Mouse (Mus musculus) Patski (cell line): Measurements from ENCODE around the gene Gm49416. TPM values are rescaled to one million over a fixed set of nuclear protein-coding genes. Genes with fewer than 3 reads are reported as not detected.
A peak's percentile ranks its signal among the peaks of the same experiment; 100 is the strongest.

ENCODE experiments used
- ATAC-seq: fragments of 100-300 bp; one replicate; pipeline ENCODE4 v1.8.0; 2021
- CTCF ChIA-PET: fragments of 350-600 bp; sonication (Branson Sonifier 250); formaldehyde crosslinking; loops from one replicate; lab custom pipeline; 2022; ENCODE audit warnings: inconsistent platforms; lab: Charles Lee
- POLR2A ChIA-PET: fragments of 350-600 bp; sonication (Branson Sonifier 250); formaldehyde crosslinking; loops from one replicate; lab custom pipeline; 2022; ENCODE audit warnings: antibody characterized with exemption, inconsistent platforms; lab: Charles Lee
- DNase-seq: peaks from one replicate; pipeline ENCODE4 v3.0.0-alpha.2; 2011; ENCODE audit warnings: low read depth, low spot score
- H3K27me3 ChIP-seq: fragments of 371-371 bp; one replicate; pipeline ENCODE4 v1.5.1; 2021
- CTCF ChIP-seq: fragments of 100-300 bp; IDR thresholded peaks from one replicate; pipeline ENCODE4 v1.5.1; 2021
- in situ Hi-C: fragments of 300-500 bp; cut with MboI; formaldehyde crosslinking; loops from 3 replicates; pipeline ENCODE4 v1.11.1; 2018; ENCODE audit warnings: low pct_unique_long_range_greater_than_20kb, mixed read lengths
- polyA plus RNA-seq: library from polyadenylated mRNA; unstranded; gene quantifications from one replicate; pipeline ENCODE4 v1.2.3, GENCODE M21; 2021

Gm49416 gene
- polyA plus RNA-seq, 1 experiment from 2014 or later, result 5.9 TPM

GRCm38 (mm10) chr19:8930117-8930516 is 41.4 kb downstream of the Gm49416 start:
- in situ Hi-C loops, result no loop called here

GRCm38 (mm10) chr19:8930771-8931170 is 42.0 kb downstream of the Gm49416 start:
- H3K27me3 ChIP-seq, result no peaks in the 10 kb centered on the region
- POLR2A ChIA-PET, result interaction anchor here (0.6 to 3.2 kb wide), 4 partner anchors 9 to 175 kb away, joined by 3 to 16 read pairs (median 4); partner anchors contain the start of gene Mta2
- ATAC-seq, result no peak
- no peak for DNase-seq
- in situ Hi-C loops, result no loop called here
- no peak for TF ChIP-seq CTCF
- CTCF ChIA-PET, result interaction anchor here (0.9 to 1.0 kb wide), 2 partner anchors 9 to 43 kb away, joined by 3 read pairs; no protein-coding TSS in a partner anchor

More at GRCm38 (mm10) chr19:8930117-8930516, 41.4 kb downstream of the Gm49416 start:
- ChIA-PET CTCF (interaction anchor here (0.9 to 1.0 kb wide), 2 partner anchors 8 to 42 kb away, joined by 3 read pairs; no protein-coding TSS in a partner anchor), POLR2A (interaction anchor here (0.6 to 3.2 kb wide), 5 partner anchors 8 to 175 kb away, joined by 3 to 16 read pairs (median 3); partner anchors contain the start of genes Mta2 and Uqcc3)
- H3K27me3 ChIP-seq, result no peaks in the 10 kb centered on the region
- ATAC-seq (peak; percentile 9), DNase-seq (no peak)
- no peak for TF ChIP-seq CTCF

- ATAC-seq (no peak), DNase-seq (no peak)
- in situ Hi-C loops, result no loop called here
- ChIA-PET CTCF (no interaction called here), POLR2A (interaction anchor here (0.7 kb wide), 2 partner anchors 102 to 371 kb away, joined by 3 to 6 read pairs; no protein-coding TSS in a partner anchor)
- H3K27me3 ChIP-seq, result no peaks in the 10 kb centered on the region
- no peak for TF ChIP-seq CTCF
Measured at GRCm38 (mm10) chr19:8936736-8937135, 48.0 kb downstream of the Gm49416 start.

- H3K27me3 ChIP-seq, result no peaks in the 10 kb centered on the region
- DNase-seq (no peak), ATAC-seq (no peak)
- in situ Hi-C loops, result no loop called here
- TF ChIP-seq CTCF, result no peak
- ChIA-PET POLR2A (interaction anchor here (1.0 to 2.0 kb wide), 3 partner anchors 9 to 30 kb away, joined by 3 to 16 read pairs (median 6); no protein-coding TSS in a partner anchor), CTCF (interaction anchor here (1.3 kb wide), 1 partner anchor 13 kb away, joined by 4 read pairs; the partner anchor contains the start of gene Tut1)
Measured at GRCm38 (mm10) chr19:8940526-8941133, 51.9 kb downstream of the Gm49416 start.

GRCm38 (mm10) chr19:8941136-8941514 is 52.4 kb downstream of the Gm49416 start:
- no peak for ATAC-seq
- POLR2A ChIA-PET, result interaction anchor here (1.0 to 2.0 kb wide), 4 partner anchors 10 to 30 kb away, joined by 3 to 16 read pairs (median 6); no protein-coding TSS in a partner anchor

GRCm38 (mm10) chr19:8941515-8942217 is 52.9 kb downstream of the Gm49416 start, which contains the start of gene Mta2:
TSS of gene Mta2 (plus strand) at chr19:8941875.
- in situ Hi-C loops, result no loop called here
- DNase-seq, result peak; percentile 89
- ChIA-PET CTCF (interaction anchor here (0.9 to 1.3 kb wide), 2 partner anchors 12 to 54 kb away, joined by 3 to 4 read pairs; partner anchors contain the start of gene Tut1), POLR2A (interaction anchor here (0.6 to 2.0 kb wide), 5 partner anchors 9 to 1157 kb away, joined by 3 to 16 read pairs (median 6); no protein-coding TSS in a partner anchor)
- peak; percentile 90 for ATAC-seq
- H3K27me3 ChIP-seq, result no peaks in the 10 kb centered on the region
- no peak for TF ChIP-seq CTCF

More at GRCm38 (mm10) chr19:8941136-8941514, 52.4 kb downstream of the Gm49416 start:
- TF ChIP-seq CTCF, result no peak
- DNase-seq, result no peak
- H3K27me3 ChIP-seq, result no peaks in the 10 kb centered on the region
- in situ Hi-C loops, result no loop called here
- CTCF ChIA-PET, result interaction anchor here (0.9 to 1.3 kb wide), 2 partner anchors 12 to 53 kb away, joined by 3 to 4 read pairs; partner anchors contain the start of gene Tut1

- H3K27me3 ChIP-seq, result no peaks in the 10 kb centered on the region
- POLR2A ChIA-PET, result interaction anchor here (1.6 to 2.0 kb wide), 2 partner anchors 9 to 11 kb away, joined by 6 to 16 read pairs; no protein-coding TSS in a partner anchor
- CTCF ChIA-PET, result interaction anchor here (1.2 to 1.3 kb wide), 2 partner anchors 11 kb away, joined by 4 to 5 read pairs; partner anchors contain the start of gene Tut1
- in situ Hi-C loops, result no loop called here
- TF ChIP-seq CTCF, result no peak
- no peak for DNase-seq
- peak; percentile 40 for ATAC-seq
Measured at GRCm38 (mm10) chr19:8942276-8942964, 53.7 kb downstream of the Gm49416 start.

GRCm38 (mm10) chr19:8943047-8943446 is 54.3 kb downstream of the Gm49416 start:
- CTCF ChIA-PET, result interaction anchor here (1.0 to 1.2 kb wide), 2 partner anchors 8 to 10 kb away, joined by 3 to 5 read pairs; partner anchors contain the start of gene Tut1
- in situ Hi-C loops, result no loop called here

GRCm38 (mm10) chr19:8944062-8944461 is 55.3 kb downstream of the Gm49416 start:
- ChIA-PET POLR2A (interaction anchor here (0.6 to 1.0 kb wide), 4 partner anchors 18 to 1028 kb away, joined by 3 to 5 read pairs (median 4); no protein-coding TSS in a partner anchor), CTCF (interaction anchor here (1.0 kb wide), 1 partner anchor 9 kb away, joined by 3 read pairs; no protein-coding TSS in a partner anchor)
- no peaks in the 10 kb centered on the region for H3K27me3 ChIP-seq
- no peak for DNase-seq
- no peak for TF ChIP-seq CTCF
- ATAC-seq, result no peak
- in situ Hi-C loops, result no loop called here

More at GRCm38 (mm10) chr19:8943047-8943446, 54.3 kb downstream of the Gm49416 start:
- DNase-seq (no peak), ATAC-seq (no peak)
- no peaks in the 10 kb centered on the region for H3K27me3 ChIP-seq
- no peak for TF ChIP-seq CTCF
- POLR2A ChIA-PET, result interaction anchor here (0.6 to 0.8 kb wide), 4 partner anchors 19 to 115 kb away, joined by 4 to 8 read pairs (median 6); no protein-coding TSS in a partner anchor
